Mouse (Mus musculus) embryonic fibroblast, embryonic 13.5 days (primary cell): ENCODE results near the gene Snrpa. TPM values are rescaled to one million over a fixed set of nuclear protein-coding genes. Genes with fewer than 3 reads are reported as not detected.

Source experiments
- H3K27ac ChIP-seq: 2 replicates; pipeline ENCODE4 v1.5.1; 2012; ENCODE audit warnings: low read length, control low read depth, inconsistent platforms; ENCODE audit not compliant: insufficient read depth
- H3K4me1 ChIP-seq: 2 replicates; pipeline ENCODE4 v1.6.1; 2011; ENCODE audit warnings: low read length; ENCODE audit not compliant: control insufficient read depth, insufficient read depth
- H3K4me3 ChIP-seq: 2 replicates; pipeline ENCODE4 v1.5.1; 2011; ENCODE audit warnings: mild to moderate bottlenecking, control low read depth, low read length; ENCODE audit not compliant: insufficient read depth
- CTCF ChIP-seq: IDR thresholded peaks from 2 replicates; pipeline ENCODE4 v1.5.1; 2011; ENCODE audit warnings: mild to moderate bottlenecking, control low read depth, low read length, moderate library complexity, borderline replicate concordance; ENCODE audit not compliant: insufficient read depth
- POLR2A ChIP-seq: IDR thresholded peaks from 2 replicates; pipeline ENCODE4 v1.6.1; 2011; ENCODE audit warnings: low read depth, mild to moderate bottlenecking, control low read depth, low read length, moderate library complexity
- polyA plus RNA-seq: library from polyadenylated mRNA; stranded (reverse); fragments of >200 nt; gene quantifications from 2 replicates; pipeline ENCODE4 v1.2.4, GENCODE M21; 2011; ENCODE audit warnings: low read depth; ENCODE audit not compliant: missing spikeins, insufficient read length

The Snrpa gene
- polyA plus RNA-seq, 1 experiment = 153 TPM

GRCm38 (mm10) chr7:27182498-27182897 is 13.6 kb downstream of the Snrpa start:
- no peak for TF ChIP-seq POLR2A
- TF ChIP-seq CTCF = no peak
- H3K4me1 ChIP-seq = no peaks in the 10 kb centered on the region
- H3K4me3 ChIP-seq = no peak overlapping the region
- no peak overlapping the region for H3K27ac ChIP-seq

DNA sequence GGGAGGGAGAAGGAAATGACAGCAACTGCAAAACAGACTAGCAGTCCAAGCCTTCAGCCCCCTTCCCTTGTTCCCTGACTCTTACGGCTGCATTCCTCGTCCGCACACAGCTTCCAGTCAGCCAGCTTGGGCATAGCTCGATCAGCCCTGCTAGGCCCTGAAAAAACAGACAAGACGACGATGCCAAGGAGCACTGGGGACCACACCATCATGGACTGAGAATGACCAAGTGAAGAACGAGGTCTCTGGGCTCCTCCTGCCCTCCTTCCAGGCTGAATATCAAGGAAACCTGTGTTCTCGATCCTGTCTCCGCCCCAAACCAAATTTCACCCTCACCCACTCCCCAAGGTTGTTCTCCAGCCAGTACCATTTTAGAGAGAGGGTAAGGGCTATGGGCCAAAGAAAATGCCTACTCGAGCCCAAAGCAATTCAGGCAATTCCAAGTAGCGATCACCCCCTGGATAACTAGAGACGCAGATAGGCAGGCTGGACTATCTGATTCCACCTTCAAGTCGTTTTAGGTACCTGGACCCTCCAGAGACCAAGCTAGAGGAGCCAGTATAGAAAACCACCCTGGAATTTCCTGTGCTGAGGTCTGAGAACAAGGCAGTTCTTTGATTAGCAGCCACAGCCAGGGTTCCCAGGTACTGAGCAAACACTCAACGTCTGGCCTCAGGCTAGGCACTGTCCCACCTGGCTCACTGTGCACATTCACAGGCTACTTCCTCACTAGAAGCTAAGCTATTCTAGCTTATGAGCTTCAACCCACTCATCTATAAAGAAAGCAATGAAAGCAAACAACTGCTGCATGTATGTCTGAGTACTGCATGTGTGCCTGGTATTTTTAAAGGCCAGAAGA is 15.0 kb downstream of the Snrpa start, which contains the start of the genes Gm21983 and Mia:
Gene Gm21983 (minus strand): TSS at position 250 of the 859 bp plus-strand sequence.
Gene Mia (minus strand): TSS at position 321 of the 859 bp plus-strand sequence.
- TF ChIP-seq CTCF (no peak), POLR2A (no peak)
- Histone ChIP-seq H3K4me3 (no peak within 1 kb of the TSS), H3K27ac (no peak within 1 kb of the TSS), H3K4me1 (no peaks in the 10 kb centered on the region)

DNA sequence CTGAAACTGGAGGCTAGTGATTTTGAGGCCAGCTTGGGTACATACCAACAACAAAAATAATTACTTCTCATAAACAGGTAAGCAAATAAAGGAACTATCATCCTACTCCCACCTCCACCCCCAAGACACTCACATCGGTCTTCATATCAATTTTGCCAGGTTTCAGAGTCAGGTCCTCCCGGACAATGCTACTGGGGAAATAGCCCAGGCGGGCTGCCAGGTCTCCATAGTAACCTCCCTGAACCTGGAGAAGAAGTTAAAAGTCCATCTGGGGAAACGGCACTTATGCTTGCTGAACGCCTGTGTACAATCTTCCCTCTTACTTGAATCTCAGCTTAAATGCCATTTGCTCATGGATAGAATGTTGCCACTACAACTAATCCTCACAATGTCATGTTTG is 16.0 kb downstream of the Snrpa start:
- no peaks in the 10 kb centered on the region for H3K4me1 ChIP-seq
- no peak for TF ChIP-seq POLR2A
- TF ChIP-seq CTCF = no peak
- H3K4me3 ChIP-seq = no peak overlapping the region
- H3K27ac ChIP-seq = no peak overlapping the region

GRCm38 (mm10) chr7:27179217-27179918 is 16.7 kb downstream of the Snrpa start:
- no peak for TF ChIP-seq CTCF
- no peak for TF ChIP-seq POLR2A
- no peaks in the 10 kb centered on the region for H3K4me1 ChIP-seq
- H3K4me3 ChIP-seq = no peak overlapping the region; the same call in 1 of the 2 replicates
- peak overlapping the region; percentile 57 for H3K27ac ChIP-seq

- Histone ChIP-seq H3K4me1 (no peaks in the 10 kb centered on the region), H3K4me3 (peak within 1 kb of the TSS; percentile 82), H3K27ac (peak within 1 kb of the TSS; percentile 84)
- TF ChIP-seq POLR2A = peak; percentile 80
- TF ChIP-seq CTCF = no peak
Measured at GRCm38 (mm10) chr7:27178324-27179216, 17.5 kb downstream of the Snrpa start, which contains the start of gene Rab4b. Rab4b (minus strand) TSS chr7:27178896.

- H3K4me3 ChIP-seq = peak overlapping the region; percentile 82
- TF ChIP-seq POLR2A = no peak
- no peak for TF ChIP-seq CTCF
- peak overlapping the region; percentile 51 for H3K27ac ChIP-seq
- no peaks in the 10 kb centered on the region for H3K4me1 ChIP-seq
Measured at GRCm38 (mm10) chr7:27177942-27178323, 18.1 kb downstream of the Snrpa start.

DNA sequence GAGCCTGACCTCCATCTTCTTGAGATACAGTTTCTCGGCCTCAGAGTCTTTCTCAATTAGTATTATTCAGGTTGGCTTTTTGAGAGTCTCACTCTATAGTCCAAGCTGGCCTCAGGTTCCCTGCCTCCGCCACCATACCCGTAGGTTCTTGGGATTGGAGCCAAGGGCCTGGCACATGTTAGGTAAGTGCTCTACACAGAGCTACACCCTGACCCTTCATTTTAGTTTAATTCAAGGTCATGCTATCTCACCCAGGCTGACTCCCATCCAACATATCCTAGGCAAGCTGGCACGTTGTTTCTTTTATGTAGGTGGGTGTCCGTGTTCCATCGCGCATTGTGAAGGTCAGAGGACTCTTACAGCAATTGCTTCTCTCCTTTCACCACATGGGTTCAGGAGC is 21.2 kb downstream of the Snrpa start:
- TF ChIP-seq CTCF (no peak), POLR2A (no peak)

DNA sequence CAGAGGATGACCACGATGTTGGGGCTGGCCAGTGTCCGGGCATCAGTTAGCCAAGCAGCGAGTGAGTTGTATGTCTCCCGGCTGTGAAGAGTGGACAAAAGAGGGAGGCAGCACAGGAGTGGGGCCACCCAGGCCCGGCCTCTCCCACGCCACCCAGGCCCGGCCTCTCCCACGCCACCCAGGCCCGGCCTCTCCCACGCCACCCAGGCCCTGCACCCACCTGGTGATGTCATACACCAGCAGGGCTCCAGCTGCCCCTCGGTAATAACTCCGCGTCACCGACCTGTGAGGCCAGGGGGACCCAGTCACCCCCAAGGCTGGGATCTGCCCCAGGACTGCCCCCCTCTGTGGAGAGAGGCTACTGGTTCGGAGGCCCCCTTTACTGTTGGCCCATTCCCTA is 21.6 kb downstream of the Snrpa start:
- Histone ChIP-seq H3K4me1 (no peaks in the 10 kb centered on the region), H3K27ac (no peak overlapping the region), H3K4me3 (no peak overlapping the region)
- no peak for TF ChIP-seq POLR2A
- TF ChIP-seq CTCF = no peak

More for the DNA sequence above, 21.2 kb downstream of the Snrpa start:
- Histone ChIP-seq H3K4me1 (no peaks in the 10 kb centered on the region), H3K4me3 (no peak overlapping the region), H3K27ac (no peak overlapping the region)

DNA sequence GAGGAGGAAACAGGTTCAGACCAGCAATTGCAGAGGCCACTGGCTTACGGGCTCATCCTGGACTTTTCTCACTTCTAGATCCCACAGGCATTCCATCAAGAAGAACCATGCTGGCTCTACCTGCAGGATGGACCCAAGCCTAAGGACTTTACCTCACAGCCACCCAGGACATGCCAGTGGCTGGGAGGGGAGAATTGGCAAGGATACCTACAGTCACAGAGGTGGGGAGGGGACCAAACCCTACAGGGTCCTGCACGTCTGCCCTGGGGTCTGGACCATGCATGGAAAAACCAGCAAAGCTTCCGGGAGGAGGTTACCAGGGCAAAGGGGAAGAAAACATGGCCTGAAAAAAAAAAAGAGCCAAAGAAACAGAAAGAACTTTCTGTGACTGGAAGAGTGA is 25.1 kb downstream of the Snrpa start:
- Histone ChIP-seq H3K27ac (no peak overlapping the region), H3K4me3 (no peak overlapping the region), H3K4me1 (no peaks in the 10 kb centered on the region)
- TF ChIP-seq POLR2A (no peak), CTCF (no peak)

DNA sequence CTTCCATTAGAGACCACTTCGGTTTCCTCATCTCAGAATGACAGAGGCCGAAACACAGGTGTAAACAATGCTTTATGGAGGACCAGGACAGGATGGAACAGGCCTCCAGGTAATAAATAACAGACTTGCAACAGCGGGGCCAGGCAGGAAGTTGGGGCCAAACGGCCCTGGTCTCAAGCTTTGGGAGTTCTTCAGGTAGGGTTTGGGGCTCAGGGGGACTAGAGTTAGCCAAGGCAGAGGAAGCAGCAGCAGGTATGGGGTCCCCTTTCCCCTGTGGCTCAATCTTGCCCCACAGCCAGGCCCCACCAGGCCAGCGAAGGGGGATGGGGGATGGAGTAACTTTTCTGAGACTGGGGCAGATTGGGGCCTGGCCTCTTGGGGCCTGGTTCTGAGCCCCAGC is 27.7 kb downstream of the Snrpa start:
- Histone ChIP-seq H3K4me3 (no peak overlapping the region), H3K27ac (no peak overlapping the region), H3K4me1 (no peaks in the 10 kb centered on the region; the same call in none of the 2 replicates)
- TF ChIP-seq CTCF = no peak
- no peak for TF ChIP-seq POLR2A
